Mouse (Mus musculus) embryonic fibroblast, embryonic 13.5 days (primary cell): Measurements from ENCODE around the gene Dhh.

ENCODE experiments used
- CTCF ChIP-seq: IDR thresholded peaks from 2 replicates; pipeline ENCODE4 v1.5.1; 2011; ENCODE audit warnings: mild to moderate bottlenecking, control low read depth, low read length, moderate library complexity, borderline replicate concordance; ENCODE audit not compliant: insufficient read depth
- POLR2A ChIP-seq: IDR thresholded peaks from 2 replicates; pipeline ENCODE4 v1.6.1; 2011; ENCODE audit warnings: low read depth, mild to moderate bottlenecking, control low read depth, low read length, moderate library complexity

DNA sequence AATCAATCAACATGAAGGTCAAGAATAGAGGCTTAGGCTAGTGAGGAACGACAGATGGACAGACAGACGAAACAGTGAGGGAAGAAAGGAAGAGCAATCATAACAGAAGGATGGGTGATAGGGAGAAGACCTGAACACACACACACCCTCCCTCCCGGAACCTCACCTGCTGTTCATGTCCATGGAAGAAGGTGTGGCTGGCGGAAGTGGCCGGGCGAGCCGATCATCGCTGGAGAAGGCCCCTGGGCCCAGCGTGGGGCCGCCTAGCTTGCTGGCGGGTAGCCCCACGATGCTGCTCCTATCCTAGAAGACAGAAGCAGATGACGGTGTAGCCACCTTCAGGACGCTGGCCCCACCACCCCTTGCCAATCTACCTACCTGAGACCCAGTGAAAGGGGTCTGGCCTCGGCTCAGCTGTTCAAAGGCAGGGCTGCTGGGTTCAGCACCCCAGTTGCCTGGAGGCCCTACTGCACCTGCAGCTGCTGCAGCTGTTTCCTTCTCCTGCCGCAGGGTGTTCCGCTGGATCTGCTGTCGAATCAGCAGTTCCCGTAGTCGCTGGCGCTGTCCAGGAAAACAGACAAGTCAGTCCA lies 47.0 kb downstream of the Dhh start:
- TF ChIP-seq CTCF: no peak
- TF ChIP-seq POLR2A: no peak
